Mouse (Mus musculus) midbrain, embryonic 15.5 days (tissue): ENCODE measurements around the gene Lonp2. TPM values are rescaled to one million over a fixed set of nuclear protein-coding genes. Genes with fewer than 3 reads are reported as not detected.

Source experiments
- ATAC-seq: fragments of 200-750 bp; cut with Nextera tagmentation; replicated peaks from 2 replicates; pipeline ENCODE4 v1.8.0; 2017; ENCODE audit warnings: moderate TSS enrichment
- H3K27ac ChIP-seq: fragments of 300-500 bp; sonication (generic); 2 replicates; pipeline ENCODE4 v1.5.1; 2015; ENCODE audit warnings: mild to moderate bottlenecking, inconsistent platforms
- H3K27me3 ChIP-seq: fragments of 300-500 bp; sonication (generic); replicated peaks from 2 replicates; pipeline ENCODE4 v1.6.1; 2015; ENCODE audit warnings: inconsistent platforms
- H3K36me3 ChIP-seq: fragments of 300-500 bp; sonication (generic); replicated peaks from 2 replicates; pipeline ENCODE4 v1.6.1; 2015; ENCODE audit warnings: inconsistent platforms
- H3K4me1 ChIP-seq: fragments of 300-500 bp; sonication (generic); 2 replicates; pipeline ENCODE4 v1.6.1; 2015; ENCODE audit warnings: inconsistent platforms
- H3K4me2 ChIP-seq: fragments of 300-500 bp; sonication (generic); 2 replicates; pipeline ENCODE4 v1.6.1; 2015; ENCODE audit warnings: inconsistent platforms, mild to moderate bottlenecking, moderate library complexity
- H3K4me3 ChIP-seq: fragments of 300-500 bp; sonication (generic); 2 replicates; pipeline ENCODE4 v1.5.1; 2015; ENCODE audit warnings: mild to moderate bottlenecking, inconsistent platforms
- H3K9ac ChIP-seq: fragments of 300-500 bp; sonication (generic); 2 replicates; pipeline ENCODE4 v1.6.1; 2015; ENCODE audit warnings: mild to moderate bottlenecking, inconsistent platforms
- H3K9me3 ChIP-seq: fragments of 300-500 bp; sonication (generic); 2 replicates; pipeline ENCODE4 v1.6.1; 2016; ENCODE audit warnings: inconsistent platforms
- WGBS: fragments of 180-500 bp; shearing (Covaris S2); methylation state at CpG from one replicate; pipeline ENCODE4 v1.1.7; 2015; ENCODE audit warnings: mixed read lengths; 5-methylcytosine and 5-hydroxymethylcytosine counted together
- polyA plus RNA-seq: library from polyadenylated mRNA; unstranded; fragments of >200 nt; fragmentation: Nextera tagmentation; extraction: Ambion mirVana; gene quantifications from 2 replicates; pipeline ENCODE4 v1.2.1, GENCODE M21; 2015

Lonp2 gene
- polyA plus RNA-seq, 1 experiment from 2014 or later = 86.6 TPM

- Histone ChIP-seq H3K36me3 (peaks cover 3% of the 10 kb centered on the region; the same call in 1 of the 2 replicates), H3K4me1 (no peaks in the 10 kb centered on the region), H3K4me2 (no peak overlapping the region), H3K9me3 (no peaks in the 10 kb centered on the region), H3K4me3 (no peak overlapping the region), H3K9ac (no peak overlapping the region), H3K27ac (no peak overlapping the region), H3K27me3 (no peaks in the 10 kb centered on the region)
- 94% methylated on average over 1 of the region's 1 CpGs for WGBS
- ATAC-seq = no peak
These were observed 68.3 kb downstream of the Lonp2 start for GRCm38 (mm10) chr8:86692107-86692506.

GRCm38 (mm10) chr8:86694011-86694410 is 70.2 kb downstream of the Lonp2 start:
- Histone ChIP-seq H3K9ac (no peak overlapping the region), H3K4me2 (no peak overlapping the region), H3K9me3 (no peaks in the 10 kb centered on the region), H3K36me3 (peaks cover 1% of the 10 kb centered on the region; the same call in 1 of the 2 replicates), H3K4me3 (no peak overlapping the region), H3K27me3 (no peaks in the 10 kb centered on the region), H3K27ac (no peak overlapping the region), H3K4me1 (no peaks in the 10 kb centered on the region)
- 93% methylated on average over 1 of the region's 1 CpGs for WGBS
- no peak for ATAC-seq

DNA sequence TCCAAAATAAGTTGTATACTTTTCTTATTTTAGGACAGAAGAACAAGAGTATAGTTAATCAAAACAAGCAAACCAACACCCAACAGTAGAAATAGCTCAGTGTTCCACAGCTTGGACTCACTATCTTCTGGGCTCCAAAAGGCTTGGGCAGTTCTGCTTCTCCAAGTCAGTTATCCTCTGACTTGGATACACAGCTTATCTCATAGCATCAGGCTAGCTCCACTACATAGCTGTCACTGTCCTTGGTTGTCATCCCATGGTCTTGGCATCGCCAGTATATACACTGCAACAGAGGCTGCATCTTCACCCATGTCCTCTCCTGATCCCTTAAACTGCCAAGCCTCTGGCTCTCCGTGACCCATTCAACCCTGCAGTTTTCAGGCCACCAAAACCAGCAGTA is 71.9 kb downstream of the Lonp2 start:
- no peak overlapping the region for H3K27ac ChIP-seq
- no peaks in the 10 kb centered on the region for H3K27me3 ChIP-seq
- ATAC-seq = no peak
- no peak overlapping the region for H3K9ac ChIP-seq
- no peaks in the 10 kb centered on the region for H3K4me1 ChIP-seq
- no peaks in the 10 kb centered on the region for H3K9me3 ChIP-seq
- no peak overlapping the region for H3K4me2 ChIP-seq
- H3K4me3 ChIP-seq = no peak overlapping the region
- WGBS = 99% methylated on average over 2 of the region's 2 CpGs
- no peaks in the 10 kb centered on the region for H3K36me3 ChIP-seq

DNA sequence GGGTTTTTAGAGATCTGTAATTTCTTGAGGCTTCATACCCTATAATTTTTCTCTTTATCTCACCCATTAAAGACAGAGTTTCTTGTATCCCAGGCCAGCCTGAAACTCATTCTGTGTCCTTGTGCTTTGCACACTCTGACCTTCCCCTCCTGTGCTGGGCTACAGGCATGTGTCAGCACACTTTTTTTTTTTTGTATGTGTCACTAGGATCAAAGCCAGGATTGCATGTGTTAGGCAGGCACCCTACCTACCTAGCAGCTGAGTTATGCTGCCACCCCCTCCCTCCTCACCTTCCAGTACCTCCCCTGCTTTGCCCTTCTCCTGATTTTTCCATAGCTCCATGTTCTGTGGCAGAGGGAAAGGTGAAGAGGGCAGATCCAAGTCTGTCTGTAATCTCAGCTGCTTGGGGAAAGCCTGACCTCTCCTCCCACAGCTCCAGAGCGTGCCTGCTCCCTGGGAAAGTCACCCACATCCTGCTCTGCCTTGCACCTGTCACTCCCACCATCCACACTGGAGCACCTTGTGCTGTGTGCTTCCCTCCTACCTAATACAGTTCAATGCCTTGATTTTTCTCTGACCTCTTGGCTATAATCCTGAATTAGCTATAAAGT is 75.1 kb downstream of the Lonp2 start:
- H3K4me3 ChIP-seq = no peak overlapping the region
- H3K36me3 ChIP-seq = no peaks in the 10 kb centered on the region
- no peaks in the 10 kb centered on the region for H3K9me3 ChIP-seq
- 92% methylated on average over 1 of the region's 1 CpGs for WGBS
- H3K27ac ChIP-seq = no peak overlapping the region
- H3K4me1 ChIP-seq = no peaks in the 10 kb centered on the region
- H3K27me3 ChIP-seq = no peaks in the 10 kb centered on the region
- no peak overlapping the region for H3K4me2 ChIP-seq
- no peak overlapping the region for H3K9ac ChIP-seq
- no peak for ATAC-seq

GRCm38 (mm10) chr8:86699471-86699870 is 75.6 kb downstream of the Lonp2 start:
- Histone ChIP-seq H3K4me1 (no peaks in the 10 kb centered on the region), H3K9ac (no peak overlapping the region), H3K27ac (no peak overlapping the region), H3K27me3 (no peaks in the 10 kb centered on the region), H3K9me3 (no peaks in the 10 kb centered on the region), H3K36me3 (no peaks in the 10 kb centered on the region), H3K4me3 (no peak overlapping the region), H3K4me2 (no peak overlapping the region)
- no peak for ATAC-seq
- 93% methylated on average over 12 of the region's 12 CpGs for WGBS

GRCm38 (mm10) chr8:86702453-86702852 is 78.6 kb downstream of the Lonp2 start:
- WGBS = 86% methylated on average over 3 of the region's 3 CpGs
- H3K4me3 ChIP-seq = no peak overlapping the region
- H3K27ac ChIP-seq = no peak overlapping the region
- no peaks in the 10 kb centered on the region for H3K9me3 ChIP-seq
- no peak overlapping the region for H3K9ac ChIP-seq
- no peaks in the 10 kb centered on the region for H3K36me3 ChIP-seq
- ATAC-seq = no peak
- H3K4me2 ChIP-seq = no peak overlapping the region
- no peaks in the 10 kb centered on the region for H3K27me3 ChIP-seq
- no peaks in the 10 kb centered on the region for H3K4me1 ChIP-seq

DNA sequence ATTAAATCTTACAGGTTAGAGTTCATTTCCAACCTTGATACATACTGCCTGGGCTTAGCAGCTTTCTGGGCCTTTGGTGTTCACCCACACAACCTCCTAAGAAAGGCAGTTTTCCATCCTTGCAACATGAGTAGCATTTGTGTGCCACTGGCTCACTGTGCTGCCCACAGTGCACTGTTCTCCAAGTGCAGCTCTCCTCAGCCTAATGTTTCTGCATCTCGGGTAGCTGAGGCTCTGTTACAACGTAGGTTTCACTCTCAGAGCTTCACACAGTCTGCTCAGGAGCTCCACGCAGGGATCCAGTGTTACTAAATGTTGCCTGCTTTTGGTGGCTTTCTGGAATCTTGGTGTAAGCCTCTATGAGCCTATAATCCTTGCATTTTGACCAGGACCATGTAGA is 81.5 kb downstream of the Lonp2 start:
- H3K4me3 ChIP-seq = no peak overlapping the region
- no peak overlapping the region for H3K9ac ChIP-seq
- no peak overlapping the region for H3K27ac ChIP-seq
- no peaks in the 10 kb centered on the region for H3K27me3 ChIP-seq
- 87% methylated on average over 3 of the region's 3 CpGs for WGBS
- H3K4me1 ChIP-seq = no peaks in the 10 kb centered on the region
- ATAC-seq = no peak
- H3K4me2 ChIP-seq = no peak overlapping the region
- no peaks in the 10 kb centered on the region for H3K9me3 ChIP-seq
- H3K36me3 ChIP-seq = no peaks in the 10 kb centered on the region

GRCm38 (mm10) chr8:86706756-86707155 is 82.9 kb downstream of the Lonp2 start:
- Histone ChIP-seq H3K4me3 (no peak overlapping the region), H3K27ac (no peak overlapping the region), H3K27me3 (no peaks in the 10 kb centered on the region), H3K36me3 (no peaks in the 10 kb centered on the region), H3K4me1 (no peaks in the 10 kb centered on the region), H3K9me3 (no peaks in the 10 kb centered on the region), H3K9ac (no peak overlapping the region), H3K4me2 (no peak overlapping the region)
- 81% methylated on average over 5 of the region's 5 CpGs for WGBS
- no peak for ATAC-seq

- no peaks in the 10 kb centered on the region for H3K36me3 ChIP-seq
- H3K27ac ChIP-seq = no peak overlapping the region
- no peak overlapping the region for H3K4me2 ChIP-seq
- no peaks in the 10 kb centered on the region for H3K9me3 ChIP-seq
- no peak for ATAC-seq
- no peak overlapping the region for H3K9ac ChIP-seq
- H3K4me1 ChIP-seq = peaks cover 6% of the 10 kb centered on the region; the same call in 1 of the 2 replicates
- 80% methylated on average over 4 of the region's 4 CpGs for WGBS
- no peak overlapping the region for H3K4me3 ChIP-seq
- no peaks in the 10 kb centered on the region for H3K27me3 ChIP-seq
These were observed 84.0 kb downstream of the Lonp2 start for GRCm38 (mm10) chr8:86707873-86708272.

DNA sequence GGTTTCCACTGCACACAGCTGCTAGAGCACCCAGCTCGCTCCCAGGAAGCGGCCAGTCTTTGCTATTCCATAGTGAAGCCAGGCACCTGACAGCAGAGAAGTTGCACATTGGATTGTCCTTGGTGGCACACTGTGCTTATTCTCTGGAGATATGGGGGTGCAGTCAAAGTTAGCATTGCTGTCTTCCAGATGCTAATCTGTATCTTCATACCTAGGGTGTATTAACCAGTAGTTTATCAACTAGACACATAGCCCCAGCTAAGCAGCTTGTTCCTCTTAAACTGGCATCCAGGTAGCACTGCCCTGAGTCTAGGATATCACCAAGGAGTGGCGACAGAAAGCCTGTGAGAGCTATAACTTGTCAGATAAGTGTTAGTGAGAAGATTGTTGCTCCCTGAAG is 88.8 kb downstream of the Lonp2 start:
- Histone ChIP-seq H3K4me3 (no peak overlapping the region), H3K4me1 (peaks cover 19% of the 10 kb centered on the region), H3K9ac (no peak overlapping the region), H3K9me3 (no peaks in the 10 kb centered on the region), H3K4me2 (no peak overlapping the region), H3K36me3 (no peaks in the 10 kb centered on the region), H3K27ac (no peak overlapping the region), H3K27me3 (no peaks in the 10 kb centered on the region)
- 95% methylated on average over 3 of the region's 3 CpGs for WGBS
- ATAC-seq = no peak

GRCm38 (mm10) chr8:86713407-86714188 is 89.8 kb downstream of the Lonp2 start:
- H3K4me2 ChIP-seq = no peak overlapping the region
- H3K4me3 ChIP-seq = no peak overlapping the region
- H3K9me3 ChIP-seq = no peaks in the 10 kb centered on the region
- WGBS = 48% methylated on average over 14 of the region's 14 CpGs
- H3K9ac ChIP-seq = no peak overlapping the region
- no peaks in the 10 kb centered on the region for H3K27me3 ChIP-seq
- H3K4me1 ChIP-seq = peaks cover 19% of the 10 kb centered on the region
- H3K36me3 ChIP-seq = no peaks in the 10 kb centered on the region
- ATAC-seq = peak; percentile 79
- peak overlapping the region; percentile 64; the same call in 1 of the 2 replicates for H3K27ac ChIP-seq

DNA sequence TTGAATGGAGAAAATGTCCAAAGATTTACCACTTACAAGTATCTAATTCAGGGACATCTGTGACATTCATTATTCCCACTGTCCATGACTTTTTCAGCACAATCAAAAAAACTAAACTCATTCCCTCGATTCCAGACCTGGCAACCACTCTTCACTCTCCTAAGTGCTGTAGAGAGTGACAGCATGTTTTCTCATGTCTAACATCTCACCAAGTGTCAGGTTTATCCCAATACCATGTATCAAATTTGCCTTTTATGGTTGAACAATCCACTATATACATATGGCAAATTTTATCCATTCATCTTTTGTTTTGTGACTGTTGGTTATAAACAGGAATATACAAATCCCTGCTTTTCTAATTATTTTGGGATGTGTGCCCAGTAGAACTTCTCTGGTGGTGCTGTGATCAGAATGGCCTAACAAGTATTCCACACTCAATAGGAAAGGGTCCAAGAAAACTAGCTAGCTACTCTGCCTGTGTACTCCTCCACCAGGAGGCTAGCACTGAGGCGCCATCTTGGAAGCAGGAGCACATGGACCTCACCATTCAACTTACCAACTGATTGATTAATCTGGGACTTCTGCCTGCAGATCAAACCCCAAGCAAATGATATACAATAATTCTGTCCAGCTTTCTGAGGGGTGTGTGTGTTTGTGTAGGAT is 94.6 kb downstream of the Lonp2 start:
- Histone ChIP-seq H3K27ac (no peak overlapping the region), H3K4me1 (peaks cover 7% of the 10 kb centered on the region), H3K9ac (no peak overlapping the region), H3K4me3 (no peak overlapping the region), H3K36me3 (no peaks in the 10 kb centered on the region), H3K9me3 (no peaks in the 10 kb centered on the region), H3K4me2 (no peak overlapping the region), H3K27me3 (no peaks in the 10 kb centered on the region)
- ATAC-seq = no peak
- 87% methylated on average over 2 of the region's 2 CpGs for WGBS
